Mouse (Mus musculus): ENCODE results near the gene Sat2. TPM values are rescaled to one million over a fixed set of nuclear protein-coding genes. Genes with fewer than 3 reads are reported as not detected.

The Sat2 gene
- polyA plus RNA-seq (2012; rRNA removed) = 0.60 and 0.94 TPM in 2 replicates

GRCm38 (mm10) chr11:69621571-69622268 is at the start of gene Sat2:
Gene Sat2, plus strand, starts transcription at chr11:69622024.

GRCm38 (mm10) chr11:69580091-69580514 is 41.7 kb upstream of the Sat2 start, which contains the start of the genes Wrap53 and Trp53:
Gene Wrap53, minus strand, starts transcription at chr11:69580255.
Gene Trp53, plus strand, starts transcription at chr11:69580359.

GRCm38 (mm10) chr11:69605726-69606490 is 15.9 kb upstream of the Sat2 start, which contains the start of gene Atp1b2:
Gene Atp1b2, minus strand, starts transcription at chr11:69605942.

GRCm38 (mm10) chr11:69617805-69618204 is 4.0 kb upstream of the Sat2 start, which contains the start of gene Shbg:
Gene Shbg, minus strand, starts transcription at chr11:69617905.

GRCm38 (mm10) chr11:69632284-69633089 is 10.7 kb downstream of the Sat2 start, which contains the start of gene Fxr2:
Gene Fxr2, plus strand, starts transcription at chr11:69632990.

GRCm38 (mm10) chr11:69655264-69656064 is 33.6 kb downstream of the Sat2 start, which contains the start of gene Sox15:
Gene Sox15, plus strand, starts transcription at chr11:69655314.

GRCm38 (mm10) chr11:69662213-69662966 is 40.6 kb downstream of the Sat2 start, which contains the start of gene Mpdu1:
Gene Mpdu1, minus strand, starts transcription at chr11:69662642.

GRCm38 (mm10) chr11:69665961-69666664 is 44.3 kb downstream of the Sat2 start, which contains the start of gene Cd68:
Gene Cd68, minus strand, starts transcription at chr11:69666153.

GRCm38 (mm10) chr11:69672211-69672706 is 50.4 kb downstream of the Sat2 start, which contains the start of gene Eif4a1:
Gene Eif4a1, minus strand, starts transcription at chr11:69672423.

Other genes starting within 250 kb of the Sat2 start
- 96.6 and 133 TPM in 2 replicates for gene Naa38, start 226.5 kb upstream of the Sat2 start, polyA plus RNA-seq (2012; rRNA removed)
- gene Cyb5d1, start 226.4 kb upstream of the Sat2 start, polyA plus RNA-seq (2012; rRNA removed) = 3.3 TPM in 2 replicates
- gene Tmem88, start 223.8 kb upstream of the Sat2 start, polyA plus RNA-seq (2012; rRNA removed) = 22.8 and 37.9 TPM in 2 replicates
- 9.5 and 10.6 TPM in 2 replicates for gene Kdm6b, start 208.3 kb upstream of the Sat2 start, polyA plus RNA-seq (2012; rRNA removed)
- 0.01 and 0.08 TPM in 2 replicates for gene Dnah2, start 72.9 kb upstream of the Sat2 start, polyA plus RNA-seq (2012; rRNA removed)
- 0.27 and 0.34 TPM in 2 replicates for gene Efnb3, start 61.8 kb upstream of the Sat2 start, polyA plus RNA-seq (2012; rRNA removed)
- 8.5 and 11.1 TPM in 2 replicates for gene Wrap53, start 41.8 kb upstream of the Sat2 start, polyA plus RNA-seq (2012; rRNA removed)
- gene Trp53, start 41.7 kb upstream of the Sat2 start, polyA plus RNA-seq (2012; rRNA removed) = 22.0 and 27.4 TPM in 2 replicates
- 4.4 and 7.2 TPM in 2 replicates for gene Atp1b2, start 16.1 kb upstream of the Sat2 start, polyA plus RNA-seq (2012; rRNA removed)
- gene Shbg, start 4.1 kb upstream of the Sat2 start, polyA plus RNA-seq (2012; rRNA removed) = not detected in 2 replicates
- gene Fxr2, start 11.0 kb downstream of the Sat2 start, polyA plus RNA-seq (2012; rRNA removed) = 26.3 and 30.1 TPM in 2 replicates
- gene Sox15, start 33.3 kb downstream of the Sat2 start, polyA plus RNA-seq (2012; rRNA removed) = 5.0 and 6.1 TPM in 2 replicates
- gene Mpdu1, start 40.6 kb downstream of the Sat2 start, polyA plus RNA-seq (2012; rRNA removed) = 79.1 and 96.6 TPM in 2 replicates
- gene Cd68, start 44.1 kb downstream of the Sat2 start, polyA plus RNA-seq (2012; rRNA removed) = 19.8 and 26.7 TPM in 2 replicates
- 47.2 and 66.8 TPM in 2 replicates for gene Eif4a1, start 50.4 kb downstream of the Sat2 start, polyA plus RNA-seq (2012; rRNA removed)
- 10.6 and 12.6 TPM in 2 replicates for gene Senp3, start 60.1 kb downstream of the Sat2 start, polyA plus RNA-seq (2012; rRNA removed)
- 1.0 and 1.7 TPM in 2 replicates for gene Tnfsf13, start 63.8 kb downstream of the Sat2 start, polyA plus RNA-seq (2012; rRNA removed)
- 15.9 and 22.7 TPM in 2 replicates for gene Tnfsf12, start 73.8 kb downstream of the Sat2 start, polyA plus RNA-seq (2012; rRNA removed)
- 4.2 and 5.1 TPM in 2 replicates for gene Tnfsfm13, start 74.1 kb downstream of the Sat2 start, polyA plus RNA-seq (2012; rRNA removed)
- gene Polr2a, start 136.6 kb downstream of the Sat2 start, polyA plus RNA-seq (2012; rRNA removed) = 7.3 and 12.3 TPM in 2 replicates
- gene Slc35g3, start 139.9 kb downstream of the Sat2 start, polyA plus RNA-seq (2012; rRNA removed) = 0.12 and 0.19 TPM in 2 replicates
- 10.3 and 17.5 TPM in 2 replicates for gene Zbtb4, start 143.9 kb downstream of the Sat2 start, polyA plus RNA-seq (2012; rRNA removed)
- 3.2 and 5.8 TPM in 2 replicates for gene Chrnb1, start 173.9 kb downstream of the Sat2 start, polyA plus RNA-seq (2012; rRNA removed)
- 2.3 and 2.6 TPM in 2 replicates for gene Fgf11, start 179.8 kb downstream of the Sat2 start, polyA plus RNA-seq (2012; rRNA removed)
- gene Tmem102, start 183.6 kb downstream of the Sat2 start, polyA plus RNA-seq (2012; rRNA removed) = 23.4 and 35.3 TPM in 2 replicates
- gene Gm39566, start 193.3 kb downstream of the Sat2 start, polyA plus RNA-seq (2012; rRNA removed) = not detected in 2 replicates
- gene Spem2, start 196.4 kb downstream of the Sat2 start, polyA plus RNA-seq (2012; rRNA removed) = not detected in 2 replicates
- 0.05 TPM in 1 of 2 replicates, not detected in the other for gene Spem1, start 200.2 kb downstream of the Sat2 start, polyA plus RNA-seq (2012; rRNA removed)
- gene Nlgn2, start 215.8 kb downstream of the Sat2 start, polyA plus RNA-seq (2012; rRNA removed) = 10.0 and 11.0 TPM in 2 replicates
- 105 and 145 TPM in 2 replicates for gene Tmem256, start 216.5 kb downstream of the Sat2 start, polyA plus RNA-seq (2012; rRNA removed)
- 51.9 and 53.6 TPM in 2 replicates for gene Plscr3, start 224.4 kb downstream of the Sat2 start, polyA plus RNA-seq (2012; rRNA removed)
- gene Tnk1, start 236.7 kb downstream of the Sat2 start, polyA plus RNA-seq (2012; rRNA removed) = 18.6 and 19.9 TPM in 2 replicates